Comparison of ENCODE assay signal across 7 mouse cellular contexts in genomic region chr1:136126895-136127294, GRCm38 (mm10). TPM values are rescaled to one million over a fixed set of nuclear protein-coding genes. Genes with fewer than 3 reads are reported as not detected.
A peak's percentile ranks its signal among the peaks of the same experiment; 100 is the strongest.
DNase-seq lines count a peak whose midpoint lies in the region; ATAC-seq lines count a peak whose summit lies in the region.

No protein-coding gene starts in this region.

- no peaks in the 10 kb centered on the region for H3K27me3 ChIP-seq in hindbrain, embryonic 14.5 days (ENCODE audit: control insufficient read depth, insufficient read depth, low read length)
- no peaks in the 10 kb centered on the region for H3K27me3 ChIP-seq in forebrain, embryonic 15.5 days
- H3K27me3 ChIP-seq in midbrain, embryonic 11.5 days (ENCODE audit: control insufficient read depth, insufficient read depth, low read length) = no peaks in the 10 kb centered on the region

- peak; percentile 53 to 77 for DNase-seq in urinary bladder, postnatal 36 days (ENCODE audit: low spot score in 2 of 2)
- DNase-seq in urinary bladder, postnatal 4 days (ENCODE audit: low spot score in 2 of 2) = no peak
- peak; percentile 62 for DNase-seq in gastrocnemius, postnatal 10 days
- peak; percentile 58 to 77 for DNase-seq in kidney, postnatal 25 days
- no peak for DNase-seq in hindbrain, embryonic 14.5 days (ENCODE audit: low spot score)
- DNase-seq in midbrain, embryonic 11.5 days (ENCODE audit: low spot score, missing footprints) = no peak

- H3K9me3 ChIP-seq in hindbrain, embryonic 14.5 days (ENCODE audit: control insufficient read depth, low read length) = no peaks in the 10 kb centered on the region
- no peaks in the 10 kb centered on the region for H3K9me3 ChIP-seq in forebrain, embryonic 15.5 days
- no peaks in the 10 kb centered on the region for H3K9me3 ChIP-seq in midbrain, embryonic 11.5 days (ENCODE audit: control insufficient read depth, low read length)

- no peak overlapping the region for H3K4me3 ChIP-seq in hindbrain, embryonic 14.5 days (replicated peaks; ENCODE audit: low read length)
- H3K4me3 ChIP-seq in forebrain, embryonic 15.5 days = no peak overlapping the region
- no peak overlapping the region for H3K4me3 ChIP-seq in midbrain, embryonic 11.5 days (ENCODE audit: low read depth, low read length)

- WGBS in hindbrain, embryonic 14.5 days = 79% methylated on average over 10 of the region's 10 CpGs
- WGBS in forebrain, embryonic 15.5 days = 75% methylated on average over 10 of the region's 10 CpGs
- 88% methylated on average over 10 of the region's 10 CpGs for WGBS in midbrain, embryonic 11.5 days

- no peak overlapping the region for H3K27ac ChIP-seq in hindbrain, embryonic 14.5 days
- H3K27ac ChIP-seq in forebrain, embryonic 15.5 days (replicated peaks) = no peak overlapping the region
- H3K27ac ChIP-seq in midbrain, embryonic 11.5 days (ENCODE audit: low read depth, low read length) = no peak overlapping the region

- H3K4me2 ChIP-seq in hindbrain, embryonic 14.5 days (replicated peaks) = no peak overlapping the region
- H3K4me2 ChIP-seq in forebrain, embryonic 15.5 days (replicated peaks) = no peak overlapping the region
- H3K4me2 ChIP-seq in midbrain, embryonic 11.5 days = no peak overlapping the region

- no peak for ATAC-seq in hindbrain, embryonic 14.5 days (ENCODE audit: low FRiP score)
- no peak for ATAC-seq in forebrain, embryonic 15.5 days (replicated peaks)
- ATAC-seq in midbrain, embryonic 11.5 days (ENCODE audit: low FRiP score) = no peak

- peaks cover 14% of the 10 kb centered on the region for H3K4me1 ChIP-seq in hindbrain, embryonic 14.5 days (replicated peaks; ENCODE audit: control insufficient read depth, insufficient read depth, low read length)
- H3K4me1 ChIP-seq in forebrain, embryonic 15.5 days = peaks cover 18% of the 10 kb centered on the region
- H3K4me1 ChIP-seq in midbrain, embryonic 11.5 days (ENCODE audit: control insufficient read depth, insufficient read depth, low read length) = peaks cover 4% of the 10 kb centered on the region

- H3K36me3 ChIP-seq in hindbrain, embryonic 14.5 days (replicated peaks; ENCODE audit: control insufficient read depth, insufficient read depth) = no peaks in the 10 kb centered on the region
- H3K36me3 ChIP-seq in forebrain, embryonic 15.5 days = no peaks in the 10 kb centered on the region
- no peaks in the 10 kb centered on the region for H3K36me3 ChIP-seq in midbrain, embryonic 11.5 days (ENCODE audit: control insufficient read depth, insufficient read depth, low read length)

- H3K9ac ChIP-seq in hindbrain, embryonic 14.5 days = no peak overlapping the region
- no peak overlapping the region for H3K9ac ChIP-seq in forebrain, embryonic 15.5 days (replicated peaks)
- no peak overlapping the region for H3K9ac ChIP-seq in midbrain, embryonic 11.5 days (ENCODE audit: low read length)

RNA-seq across cellular contexts. Expression of gene Kif21b, which starts 4.3 kb away (rescaled TPM):
- 1 to 10 TPM; 1.1 to 2.0 TPM for total RNA-seq in gastrocnemius, postnatal 10 days (2021)
- polyA plus RNA-seq in hindbrain, embryonic 14.5 days (2014; fragmentation: Nextera tagmentation; extraction: Ambion mirVana) = 49.4 and 51.7 TPM in 2 replicates
- 71.9 and 75.0 TPM in 2 replicates for polyA plus RNA-seq in forebrain, embryonic 15.5 days (2015; fragmentation: Nextera tagmentation; extraction: Ambion mirVana)
- polyA plus RNA-seq in midbrain, embryonic 11.5 days (2014; fragmentation: Nextera tagmentation; extraction: Ambion mirVana) = 11.9 and 12.9 TPM in 2 replicates

Comparison
In these comparisons a context has a peak if more than half of its experiments do, and no peak if none do; other contexts are left out.
1. DNase-seq: peak in urinary bladder, postnatal 36 days (2 of 2), gastrocnemius, postnatal 10 days (single experiment) and kidney, postnatal 25 days (2 of 2); none in urinary bladder, postnatal 4 days (0 of 2), hindbrain, embryonic 14.5 days (single experiment) and midbrain, embryonic 11.5 days (single experiment).